Mouse (Mus musculus) E14TG2a.4 (cell line): ENCODE results near the gene Tgfb1.

Experiments used
- CTCF ChIP-seq: conservative IDR thresholded peaks from 2 replicates; pipeline ENCODE4 v1.5.1; 2014; ENCODE audit warnings: low read length
- POU5F1 ChIP-seq: IDR thresholded peaks from 2 replicates; pipeline ENCODE4 v1.6.1; 2014; ENCODE audit warnings: low read length, borderline replicate concordance

DNA sequence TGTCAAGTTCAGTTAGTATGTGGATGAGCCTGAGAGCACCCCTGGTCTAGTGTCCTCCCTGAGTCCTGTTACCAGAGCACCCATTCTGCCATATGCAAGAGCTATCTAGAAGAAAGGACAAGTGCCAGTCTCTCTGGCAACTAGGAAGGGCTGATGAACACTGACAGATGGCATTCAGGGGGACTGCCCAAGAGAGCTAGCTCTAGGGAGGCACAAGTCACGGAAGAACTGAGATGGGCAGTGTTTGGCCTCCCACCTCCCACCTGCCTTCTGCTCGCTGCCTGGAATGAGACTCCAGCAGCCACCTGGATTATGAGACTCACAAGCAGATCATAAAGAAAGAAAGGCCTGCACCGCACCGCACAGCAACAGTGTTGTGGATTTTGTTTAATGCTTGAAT lies 47.0 kb upstream of the Tgfb1 start:
- TF ChIP-seq CTCF: no peak
- TF ChIP-seq POU5F1: no peak
